Comparison of ENCODE assay signal across 13 mouse cellular contexts in the genomic region with DNA sequence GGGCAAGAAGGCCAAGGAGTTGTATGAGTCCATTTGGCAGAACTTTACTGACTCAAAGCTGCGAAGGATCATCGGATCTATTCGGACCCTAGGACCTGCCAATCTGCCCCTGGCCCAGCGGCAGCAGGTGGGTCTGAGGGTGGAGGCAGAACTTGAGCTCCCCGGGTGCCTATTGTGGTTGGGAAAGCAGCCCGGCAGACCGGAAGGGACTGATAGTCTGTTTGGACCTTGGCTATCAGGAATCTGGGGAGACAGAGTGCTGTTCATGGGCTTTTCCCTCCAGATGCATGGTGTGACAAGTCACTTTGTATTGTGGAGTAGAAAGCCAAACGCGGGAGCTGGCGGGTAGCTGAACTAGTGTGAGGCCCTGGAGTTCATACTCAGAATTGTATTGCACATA. TPM values are rescaled to one million over a fixed set of nuclear protein-coding genes. Genes with fewer than 3 reads are reported as not detected.
DNase-seq lines count a peak whose midpoint lies in the region; ATAC-seq and TF ChIP-seq lines count a peak whose summit lies in the region.
"Had no signal": no experiment of that assay in that cellular context is flagged by ENCODE, and none has a peak within 500 bp of the region (broad histone marks: within the 10 kb centered on the region; RNA-seq: fewer than 3 reads in every experiment).

No protein-coding gene starts in this region.

- ATAC-seq in forebrain, embryonic 15.5 days (replicated peaks): no peak
- no peak for ATAC-seq in hindbrain, embryonic 12.5 days (ENCODE audit: low FRiP score)
- no peak for ATAC-seq in midbrain, embryonic 14.5 days (ENCODE audit: low FRiP score, low TSS enrichment)

- no peak for TF ChIP-seq CTCF in kidney, adult 2 months (conservative IDR thresholded peaks at IDR 0.05; ENCODE audit: insufficient read depth, insufficient read length, low read depth, low read length)

- H3K4me2 ChIP-seq in forebrain, embryonic 15.5 days (replicated peaks): no peak overlapping the region
- H3K4me2 ChIP-seq in hindbrain, embryonic 12.5 days (replicated peaks): peak overlapping the region; percentile 99
- peak overlapping the region; percentile 99 for H3K4me2 ChIP-seq in midbrain, embryonic 14.5 days (ENCODE audit: low read length)

- H3K9me3 ChIP-seq in forebrain, embryonic 10.5 days: no peaks in the 10 kb centered on the region
- no peaks in the 10 kb centered on the region for H3K9me3 ChIP-seq in forebrain, embryonic 15.5 days
- no peaks in the 10 kb centered on the region for H3K9me3 ChIP-seq in hindbrain, embryonic 12.5 days (replicated peaks)
- H3K9me3 ChIP-seq in midbrain, embryonic 14.5 days (ENCODE audit: control insufficient read depth, low read length): no peaks in the 10 kb centered on the region
- H3K9me3 ChIP-seq: G1E; heart, embryonic 13.5 days had no signal

- 49% methylated on average over 10 of the region's 10 CpGs for WGBS in forebrain, embryonic 10.5 days
- 39% methylated on average over 10 of the region's 10 CpGs for WGBS in forebrain, embryonic 15.5 days
- WGBS in kidney, adult 2 months: 50% methylated on average over 10 of the region's 10 CpGs
- 51% methylated on average over 10 of the region's 10 CpGs for WGBS in hindbrain, embryonic 12.5 days
- 49% methylated on average over 10 of the region's 10 CpGs for WGBS in midbrain, embryonic 14.5 days

- no peaks in the 10 kb centered on the region for H3K36me3 ChIP-seq in forebrain, embryonic 10.5 days (replicated peaks)
- no peaks in the 10 kb centered on the region for H3K36me3 ChIP-seq in forebrain, embryonic 15.5 days
- H3K36me3 ChIP-seq in kidney, adult 2 months (ENCODE audit: control insufficient read depth, insufficient read depth, low read length): no peaks in the 10 kb centered on the region
- no peaks in the 10 kb centered on the region for H3K36me3 ChIP-seq in hindbrain, embryonic 12.5 days
- no peaks in the 10 kb centered on the region for H3K36me3 ChIP-seq in midbrain, embryonic 14.5 days (ENCODE audit: control insufficient read depth, insufficient read depth, low read length)
- H3K36me3 ChIP-seq: G1E; heart, embryonic 13.5 days had no signal

- peak overlapping the region; percentile 72; the same call in 1 of the 2 replicates for H3K4me3 ChIP-seq in forebrain, embryonic 10.5 days
- H3K4me3 ChIP-seq in forebrain, embryonic 15.5 days: no peak overlapping the region
- peak overlapping the region; percentile 58; the same call in 1 of the 2 replicates for H3K4me3 ChIP-seq in kidney, adult 2 months (ENCODE audit: insufficient read depth, low read depth, low read length)
- H3K4me3 ChIP-seq in hindbrain, embryonic 12.5 days: no peak overlapping the region
- peak overlapping the region; percentile 61; the same call in 1 of the 2 replicates for H3K4me3 ChIP-seq in midbrain, embryonic 14.5 days (replicated peaks; ENCODE audit: low read depth, low read length)

- peaks cover 23% of the 10 kb centered on the region for H3K4me1 ChIP-seq in forebrain, embryonic 10.5 days
- peaks cover 12% of the 10 kb centered on the region for H3K4me1 ChIP-seq in forebrain, embryonic 15.5 days
- H3K4me1 ChIP-seq in kidney, adult 2 months (ENCODE audit: control insufficient read depth, insufficient read depth, low read length): peaks cover 4% of the 10 kb centered on the region; the same call in 1 of the 2 replicates
- peaks cover 15% of the 10 kb centered on the region for H3K4me1 ChIP-seq in hindbrain, embryonic 12.5 days
- H3K4me1 ChIP-seq in midbrain, embryonic 14.5 days (ENCODE audit: control insufficient read depth, insufficient read depth, low read length): peaks cover 3% of the 10 kb centered on the region; the same call in 1 of the 2 replicates

- H3K27ac ChIP-seq in forebrain, embryonic 10.5 days: no peak overlapping the region
- no peak overlapping the region for H3K27ac ChIP-seq in forebrain, embryonic 15.5 days (replicated peaks)
- no peak overlapping the region for H3K27ac ChIP-seq in kidney, adult 2 months (ENCODE audit: insufficient read depth, low read depth, low read length)
- no peak overlapping the region for H3K27ac ChIP-seq in hindbrain, embryonic 12.5 days
- H3K27ac ChIP-seq in midbrain, embryonic 14.5 days (replicated peaks; ENCODE audit: low read depth, low read length): no peak overlapping the region
- H3K27ac ChIP-seq: heart, embryonic 13.5 days; macrophage had no signal

- DNase-seq in forebrain, embryonic 10.5 days (ENCODE audit: extremely low spot score, low spot score): no peak
- DNase-seq in kidney, adult 2 months: no peak
- no peak for DNase-seq in kidney, postnatal 36 days
- DNase-seq in midbrain, embryonic 14.5 days: no peak
- no peak for DNase-seq in ovary, adult 18-20 months (ENCODE audit: low spot score)
- DNase-seq in cerebellum, adult 9-10 months: no peak
- DNase-seq: thymus, adult 18-20 months had no signal

- TF ChIP-seq POLR2A in kidney, adult 2 months (IDR thresholded peaks at IDR 0.05; ENCODE audit: low read depth, low read length): no peak

- H3K27me3 ChIP-seq in forebrain, embryonic 10.5 days (ENCODE audit: poor library complexity, severe bottlenecking): peaks cover 65% of the 10 kb centered on the region
- peaks cover 12% of the 10 kb centered on the region; the same call in 1 of the 2 replicates for H3K27me3 ChIP-seq in forebrain, embryonic 15.5 days
- H3K27me3 ChIP-seq in kidney, adult 2 months (replicated peaks; ENCODE audit: control insufficient read depth, insufficient read depth, low read length): no peaks in the 10 kb centered on the region
- H3K27me3 ChIP-seq in hindbrain, embryonic 12.5 days: peaks cover 50% of the 10 kb centered on the region
- peaks cover 15% of the 10 kb centered on the region for H3K27me3 ChIP-seq in midbrain, embryonic 14.5 days (ENCODE audit: control insufficient read depth, insufficient read depth, low read length)

- no peak overlapping the region for H3K9ac ChIP-seq in forebrain, embryonic 15.5 days (replicated peaks)
- H3K9ac ChIP-seq in hindbrain, embryonic 12.5 days: no peak overlapping the region
- H3K9ac ChIP-seq in midbrain, embryonic 14.5 days (replicated peaks; ENCODE audit: low read length): no peak overlapping the region

RNA-seq across cellular contexts. Expression of gene Ace, which starts 1.2 kb away (rescaled TPM):
- 0.28 and 0.74 TPM in 2 replicates for polyA plus RNA-seq in forebrain, embryonic 10.5 days (2016; fragmentation: Nextera tagmentation; extraction: Ambion mirVana)
- polyA plus RNA-seq in forebrain, embryonic 15.5 days (2015; fragmentation: Nextera tagmentation; extraction: Ambion mirVana): 2.3 and 2.5 TPM in 2 replicates
- 68.0 and 132 TPM in 2 replicates for polyA plus RNA-seq in kidney, adult 2 months (2012; rRNA removed)
- 1.3 and 1.6 TPM in 2 replicates for polyA plus RNA-seq in hindbrain, embryonic 12.5 days (2016; fragmentation: Nextera tagmentation; extraction: Ambion mirVana)
- 2.9 and 3.6 TPM in 2 replicates for polyA plus RNA-seq in midbrain, embryonic 14.5 days (2014; fragmentation: Nextera tagmentation; extraction: Ambion mirVana)
- polyA plus RNA-seq: G1E had no signal

RNA-seq across cellular contexts. Expression of gene Cyb561, which starts 15.8 kb away (rescaled TPM):
- 14.5 and 15.4 TPM in 2 replicates for polyA plus RNA-seq in forebrain, embryonic 10.5 days (2016; fragmentation: Nextera tagmentation; extraction: Ambion mirVana)
- 32.3 and 32.5 TPM in 2 replicates for polyA plus RNA-seq in forebrain, embryonic 15.5 days (2015; fragmentation: Nextera tagmentation; extraction: Ambion mirVana)
- 31.1 and 32.2 TPM in 2 replicates for polyA plus RNA-seq in kidney, adult 2 months (2012; rRNA removed)
- polyA plus RNA-seq in hindbrain, embryonic 12.5 days (2016; fragmentation: Nextera tagmentation; extraction: Ambion mirVana): 25.6 and 27.0 TPM in 2 replicates
- 45.7 and 52.9 TPM in 2 replicates for polyA plus RNA-seq in midbrain, embryonic 14.5 days (2014; fragmentation: Nextera tagmentation; extraction: Ambion mirVana)
- polyA plus RNA-seq: G1E, macrophage had no signal

RNA-seq across cellular contexts. Expression of gene Ace3, which starts 25.5 kb away (rescaled TPM):
- not detected in 2 replicates for polyA plus RNA-seq in forebrain, embryonic 10.5 days (2016; fragmentation: Nextera tagmentation; extraction: Ambion mirVana)
- polyA plus RNA-seq in forebrain, embryonic 15.5 days (2015; fragmentation: Nextera tagmentation; extraction: Ambion mirVana): 0.08 TPM in 1 of 2 replicates, not detected in the other
- 0.06 and 0.07 TPM in 2 replicates for polyA plus RNA-seq in kidney, adult 2 months (2012; rRNA removed)
- not detected in 2 replicates for polyA plus RNA-seq in hindbrain, embryonic 12.5 days (2016; fragmentation: Nextera tagmentation; extraction: Ambion mirVana)
- polyA plus RNA-seq in midbrain, embryonic 14.5 days (2014; fragmentation: Nextera tagmentation; extraction: Ambion mirVana): 0.09 TPM in 1 of 2 replicates, not detected in the other
- polyA plus RNA-seq: G1E; heart, embryonic 13.5 days; macrophage; neural tube, embryonic 11.5 days had no signal

RNA-seq across cellular contexts. Expression of gene Kcnh6, which starts 39.0 kb away (rescaled TPM):
- 0.39 and 0.58 TPM in 2 replicates for polyA plus RNA-seq in forebrain, embryonic 10.5 days (2016; fragmentation: Nextera tagmentation; extraction: Ambion mirVana)
- polyA plus RNA-seq in forebrain, embryonic 15.5 days (2015; fragmentation: Nextera tagmentation; extraction: Ambion mirVana): 0.57 and 0.59 TPM in 2 replicates
- 0.04 and 0.06 TPM in 2 replicates for polyA plus RNA-seq in kidney, adult 2 months (2012; rRNA removed)
- 0.85 and 1.2 TPM in 2 replicates for polyA plus RNA-seq in hindbrain, embryonic 12.5 days (2016; fragmentation: Nextera tagmentation; extraction: Ambion mirVana)
- 1.00 and 1.8 TPM in 2 replicates for polyA plus RNA-seq in midbrain, embryonic 14.5 days (2014; fragmentation: Nextera tagmentation; extraction: Ambion mirVana)
- polyA plus RNA-seq: G1E, macrophage had no signal

Comparison
In these comparisons a context has a peak if more than half of its experiments do, and no peak if none do; other contexts are left out.
1. H3K4me3 ChIP-seq: peak in forebrain, embryonic 10.5 days (single experiment), kidney, adult 2 months (single experiment) and midbrain, embryonic 14.5 days (single experiment); none in forebrain, embryonic 15.5 days (single experiment) and hindbrain, embryonic 12.5 days (single experiment).
2. RNA of gene Ace, which starts 1.2 kb away (polyA plus RNA-seq): 68.0 to 132 TPM in kidney, adult 2 months; 2.9 to 3.6 TPM in midbrain, embryonic 14.5 days, 2.3 to 2.5 TPM in forebrain, embryonic 15.5 days, 1.3 to 1.6 TPM in hindbrain, embryonic 12.5 days and 0.28 to 0.74 TPM in forebrain, embryonic 10.5 days; every median in the first group is over 10 times any median in the second.